ENCODE assay signal across 18 mouse cellular contexts in the genomic region with DNA sequence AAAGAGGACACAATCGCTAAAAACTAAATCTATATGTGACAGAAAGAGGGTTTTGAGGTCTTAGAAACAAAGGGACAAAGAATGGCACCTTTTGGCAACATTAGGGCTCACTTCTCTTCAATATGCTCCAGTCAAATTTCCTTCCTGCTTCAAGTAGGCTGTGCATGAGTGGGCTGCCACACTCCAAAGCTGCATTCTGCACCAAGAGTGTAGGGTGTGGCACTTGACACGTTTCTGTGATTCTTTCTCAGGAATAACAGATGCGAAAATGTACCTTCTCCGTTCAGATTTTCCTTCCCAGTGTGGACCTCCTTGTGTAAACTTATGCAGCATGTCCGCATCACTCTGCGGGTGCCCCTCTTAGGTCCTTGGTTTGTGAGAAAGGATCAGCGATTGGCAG.
"Had no signal": no experiment of that assay in that cellular context is flagged by ENCODE, and none has a peak within 500 bp of the region (broad histone marks: within the 10 kb centered on the region; RNA-seq: fewer than 3 reads in every experiment).

No protein-coding gene starts in this region.

- H3K4me2 ChIP-seq: lung, embryonic 15.5 days; midbrain, embryonic 11.5 days; midbrain, embryonic 13.5 days; midbrain, embryonic 15.5 days; neural tube, embryonic 12.5 days; stomach, embryonic 15.5 days had no signal

- H3K27ac ChIP-seq: lung, embryonic 15.5 days; macrophage; midbrain, embryonic 13.5 days; midbrain, embryonic 15.5 days; neural tube, embryonic 12.5 days; stomach, embryonic 15.5 days; stomach, postnatal 0 days had no signal

- H3K9me3 ChIP-seq: lung, embryonic 15.5 days; megakaryocyte, embryonic 14.5 days; midbrain, embryonic 13.5 days; midbrain, embryonic 15.5 days; neural tube, embryonic 12.5 days; stomach, embryonic 15.5 days had no signal

- ATAC-seq: liver, postnatal 0 days; lung, postnatal 0 days; midbrain, embryonic 13.5 days; midbrain, embryonic 15.5 days had no signal

- H3K36me3 ChIP-seq: lung, embryonic 15.5 days; midbrain, embryonic 13.5 days; midbrain, embryonic 15.5 days; neural tube, embryonic 12.5 days; stomach, embryonic 15.5 days had no signal

- DNase-seq: liver, postnatal 0 days; lung, adult 2 months; lung, postnatal 14 days; lung, postnatal 36 days; right cerebral cortex, postnatal 14 days; thymus, adult 2 months; thymus, postnatal 25 days; thymus, postnatal 4 days had no signal

- H3K4me1 ChIP-seq: lung, embryonic 15.5 days; megakaryocyte, embryonic 14.5 days; midbrain, embryonic 13.5 days; midbrain, embryonic 15.5 days; neural tube, embryonic 12.5 days; stomach, embryonic 15.5 days had no signal

- H3K9ac ChIP-seq: liver, postnatal 0 days; lung, embryonic 15.5 days; midbrain, embryonic 13.5 days; midbrain, embryonic 15.5 days; neural tube, embryonic 12.5 days; stomach, embryonic 15.5 days had no signal

- H3K27me3 ChIP-seq: lung, embryonic 15.5 days; megakaryocyte, embryonic 14.5 days; midbrain, embryonic 13.5 days; midbrain, embryonic 15.5 days; neural tube, embryonic 12.5 days; stomach, embryonic 15.5 days had no signal

- H3K4me3 ChIP-seq: lung, embryonic 15.5 days; megakaryocyte, embryonic 14.5 days; midbrain, embryonic 13.5 days; midbrain, embryonic 15.5 days; neural tube, embryonic 12.5 days; stomach, embryonic 15.5 days had no signal
